Mouse (Mus musculus) midbrain, postnatal 0 days (tissue): ENCODE results near the gene Rtl5. TPM values are rescaled to one million over a fixed set of nuclear protein-coding genes. Genes with fewer than 3 reads are reported as not detected.

Source experiments
- ATAC-seq: fragments of 200-750 bp; cut with Nextera tagmentation; 2 replicates; pipeline ENCODE4 v1.8.0; 2017; ENCODE audit warnings: moderate number of reproducible peaks, mild to moderate bottlenecking, moderate TSS enrichment, moderate library complexity; ENCODE audit not compliant: low FRiP score
- DNase-seq: peaks from one replicate; pipeline ENCODE4 v3.0.0-alpha.2; 2015; ENCODE audit warnings: low spot score
- H3K27ac ChIP-seq: fragments of 300-500 bp; sonication (generic); 2 replicates; pipeline ENCODE4 v1.5.1; 2014; ENCODE audit warnings: low read depth, mild to moderate bottlenecking, low read length, mixed read lengths
- H3K27me3 ChIP-seq: fragments of 300-500 bp; sonication (generic); 2 replicates; pipeline ENCODE4 v1.6.1; 2014; ENCODE audit warnings: low read length, control low read depth, mixed read lengths; ENCODE audit not compliant: insufficient read depth
- H3K36me3 ChIP-seq: fragments of 300-500 bp; sonication (generic); 2 replicates; pipeline ENCODE4 v1.6.1; 2014; ENCODE audit warnings: low read length, control low read depth, mixed read lengths; ENCODE audit not compliant: insufficient read depth
- H3K4me1 ChIP-seq: fragments of 300-500 bp; sonication (generic); 2 replicates; pipeline ENCODE4 v1.6.1; 2014; ENCODE audit warnings: mild to moderate bottlenecking, control low read depth, antibody characterized with exemption, low read length, mixed read lengths; ENCODE audit not compliant: insufficient read depth
- H3K4me2 ChIP-seq: fragments of 300-500 bp; sonication (generic); 2 replicates; pipeline ENCODE4 v1.6.1; 2014; ENCODE audit warnings: low read depth, mild to moderate bottlenecking, low read length, mixed read lengths; ENCODE audit not compliant: poor library complexity, severe bottlenecking
- H3K4me3 ChIP-seq: fragments of 300-500 bp; sonication (generic); 2 replicates; pipeline ENCODE4 v1.5.1; 2014; ENCODE audit warnings: low read depth, mild to moderate bottlenecking, low read length, moderate library complexity
- H3K9ac ChIP-seq: fragments of 300-500 bp; sonication (generic); replicated peaks from 2 replicates; pipeline ENCODE4 v1.6.1; 2014; ENCODE audit warnings: mild to moderate bottlenecking, low read length, moderate library complexity, mixed read lengths; ENCODE audit not compliant: poor library complexity, severe bottlenecking
- H3K9me3 ChIP-seq: fragments of 300-500 bp; sonication (generic); 2 replicates; pipeline ENCODE4 v1.6.1; 2016; ENCODE audit warnings: low read length, control low read depth
- CTCF ChIP-seq: IDR thresholded peaks from 2 replicates; pipeline ENCODE4 v1.5.1; 2016; ENCODE audit warnings: antibody characterized with exemption, mild to moderate bottlenecking
- WGBS: fragments of 180-500 bp; shearing (Covaris S2); extraction: QIAGEN DNeasy Blood & Tissue Kit; methylation state at CpG from one replicate; pipeline ENCODE4 v1.1.7; 2014; 5-methylcytosine and 5-hydroxymethylcytosine counted together
- polyA plus RNA-seq: library from polyadenylated mRNA; unstranded; fragments of >200 nt; fragmentation: Nextera tagmentation; extraction: Ambion mirVana; gene quantifications from 2 replicates; pipeline ENCODE4 v1.2.1, GENCODE M21; 2015
- total RNA-seq: library from RNA; depleted of rRNA; stranded (reverse); fragments of >200 nt; gene quantifications from 2 replicates; pipeline ENCODE4 v1.2.3, GENCODE M21; 2014

Rtl5 gene
- total and polyA plus RNA-seq, 2 experiments from 2014 or later, result 6.2 to 50.0 TPM

- 25% methylated on average over 2 of the region's 2 CpGs for WGBS
- Histone ChIP-seq H3K4me3 (peak overlapping the region; percentile 43), H3K36me3 (no peaks in the 10 kb centered on the region), H3K9ac (no peak overlapping the region), H3K27ac (peak overlapping the region; percentile 69), H3K4me1 (no peaks in the 10 kb centered on the region), H3K9me3 (no peaks in the 10 kb centered on the region), H3K4me2 (peak overlapping the region; percentile 58), H3K27me3 (no peaks in the 10 kb centered on the region)
- ATAC-seq (peak; percentile 36; the same call in 1 of the 2 replicates), DNase-seq (no peak)
- no peak for TF ChIP-seq CTCF
These were observed 413 bp upstream of the Rtl5 start for GRCm38 (mm10) chrX:102071517-102071916.

GRCm38 (mm10) chrX:102068811-102069540 lies 2.1 kb downstream of the Rtl5 start:
- DNase-seq, result no peak
- H3K4me3 ChIP-seq, result no peak overlapping the region
- no peak overlapping the region for H3K27ac ChIP-seq
- no peak overlapping the region for H3K4me2 ChIP-seq
- WGBS, result 91% methylated on average over 24 of the region's 24 CpGs
- no peak for TF ChIP-seq CTCF
- no peak for ATAC-seq
- no peaks in the 10 kb centered on the region for H3K27me3 ChIP-seq
- H3K4me1 ChIP-seq, result no peaks in the 10 kb centered on the region
- no peaks in the 10 kb centered on the region for H3K9me3 ChIP-seq
- H3K36me3 ChIP-seq, result no peaks in the 10 kb centered on the region
- H3K9ac ChIP-seq, result no peak overlapping the region

DNA sequence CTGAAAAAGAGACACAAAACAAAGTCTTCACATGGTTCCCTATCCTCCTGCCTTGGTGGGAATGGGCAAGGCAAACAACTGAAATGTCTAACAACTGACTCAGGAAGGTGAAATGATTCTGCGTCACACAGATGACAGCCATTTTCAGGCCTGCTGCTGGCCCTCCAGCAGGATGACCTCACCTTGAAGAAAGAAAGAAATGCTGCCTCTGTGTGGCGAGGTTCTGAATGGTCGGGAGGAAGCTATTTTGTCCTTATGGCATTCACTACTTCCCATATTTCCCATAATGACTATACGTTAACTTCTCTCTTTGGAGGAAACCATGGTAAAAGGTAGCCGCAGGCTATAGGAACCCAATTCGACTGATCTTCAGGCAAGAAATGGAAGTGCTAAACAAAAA lies 4.0 kb downstream of the Rtl5 start:
- 60% methylated on average over 6 of the region's 6 CpGs for WGBS
- peak; percentile 54 for TF ChIP-seq CTCF
- H3K9me3 ChIP-seq, result no peaks in the 10 kb centered on the region
- DNase-seq, result peak; percentile 41
- no peaks in the 10 kb centered on the region for H3K27me3 ChIP-seq
- H3K4me3 ChIP-seq, result no peak overlapping the region
- H3K27ac ChIP-seq, result no peak overlapping the region
- H3K36me3 ChIP-seq, result no peaks in the 10 kb centered on the region
- H3K4me2 ChIP-seq, result no peak overlapping the region
- no peak for ATAC-seq
- no peak overlapping the region for H3K9ac ChIP-seq
- H3K4me1 ChIP-seq, result no peaks in the 10 kb centered on the region

- Histone ChIP-seq H3K27ac (no peak overlapping the region), H3K27me3 (no peaks in the 10 kb centered on the region), H3K4me3 (no peak overlapping the region), H3K4me2 (no peak overlapping the region), H3K9me3 (no peaks in the 10 kb centered on the region), H3K36me3 (no peaks in the 10 kb centered on the region), H3K9ac (no peak overlapping the region), H3K4me1 (no peaks in the 10 kb centered on the region)
- 24% methylated on average over 9 of the region's 9 CpGs for WGBS
- peak; percentile 89 for TF ChIP-seq CTCF
- DNase-seq (peak; percentile 81), ATAC-seq (peak; percentile 43)
These were observed 5.0 kb downstream of the Rtl5 start for GRCm38 (mm10) chrX:102066134-102066533.

DNA sequence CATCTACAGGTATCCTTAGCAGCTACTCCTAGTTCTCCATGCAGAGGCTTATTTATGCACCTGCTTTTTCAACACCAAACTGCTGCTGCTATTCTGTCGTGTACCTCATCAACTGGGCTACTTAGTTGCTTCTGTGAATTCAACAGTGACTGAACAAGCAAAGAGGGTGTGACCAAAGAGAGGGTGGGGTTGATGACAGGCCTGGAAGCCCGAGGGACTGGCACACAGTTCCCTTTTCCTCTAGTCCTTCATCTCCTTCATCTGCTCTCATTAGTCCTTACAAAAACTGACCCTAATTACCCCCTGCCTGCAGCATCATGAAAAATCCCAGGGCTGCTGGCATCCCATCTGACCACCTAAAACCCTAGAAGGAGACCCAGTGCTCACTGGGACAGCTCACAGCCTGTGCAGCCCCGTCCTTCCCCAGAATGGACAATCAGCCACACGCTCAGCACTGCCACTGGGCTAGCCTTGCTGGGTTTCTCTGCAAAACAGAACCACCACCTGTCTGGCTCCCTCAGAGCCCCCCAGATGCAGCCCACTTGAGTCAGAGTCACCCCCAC lies 5.8 kb downstream of the Rtl5 start:
- no peak for TF ChIP-seq CTCF
- Histone ChIP-seq H3K36me3 (no peaks in the 10 kb centered on the region), H3K9me3 (no peaks in the 10 kb centered on the region), H3K27ac (no peak overlapping the region), H3K27me3 (no peaks in the 10 kb centered on the region), H3K4me1 (no peaks in the 10 kb centered on the region), H3K9ac (no peak overlapping the region), H3K4me3 (no peak overlapping the region), H3K4me2 (no peak overlapping the region)
- no peak for ATAC-seq
- DNase-seq, result no peak
- WGBS, result 54% methylated on average over 4 of the region's 4 CpGs

DNA sequence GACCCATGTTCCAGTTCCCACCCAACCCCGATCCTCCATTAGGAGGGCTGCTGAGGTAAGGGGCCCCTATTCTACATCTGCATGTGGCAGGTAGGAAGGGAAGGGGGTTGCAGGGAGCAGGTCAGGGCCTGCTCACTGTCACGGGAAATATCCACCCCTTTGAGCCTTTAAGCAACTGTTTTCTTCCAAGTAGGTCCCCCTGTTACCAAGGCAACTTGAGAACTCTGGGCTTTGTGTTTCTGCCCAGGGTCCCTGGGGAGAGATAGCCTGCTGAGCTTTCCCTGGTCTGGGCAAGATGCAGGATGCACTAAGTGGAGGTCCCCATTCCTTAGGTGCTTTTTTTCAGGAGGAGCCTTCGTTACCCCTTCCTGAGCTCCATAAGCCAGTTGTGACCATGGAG lies 7.0 kb downstream of the Rtl5 start:
- H3K27ac ChIP-seq, result no peak overlapping the region
- TF ChIP-seq CTCF, result no peak
- WGBS, result 61% methylated on average over 3 of the region's 3 CpGs

More for the DNA sequence above, 7.0 kb downstream of the Rtl5 start:
- no peaks in the 10 kb centered on the region for H3K36me3 ChIP-seq
- ATAC-seq (no peak), DNase-seq (no peak)
- no peaks in the 10 kb centered on the region for H3K9me3 ChIP-seq
- H3K27me3 ChIP-seq, result no peaks in the 10 kb centered on the region
- no peaks in the 10 kb centered on the region for H3K4me1 ChIP-seq
- no peak overlapping the region for H3K4me2 ChIP-seq
- H3K4me3 ChIP-seq, result no peak overlapping the region
- no peak overlapping the region for H3K9ac ChIP-seq
